Mouse (Mus musculus) heart, adult 2 months (tissue): Measurements from ENCODE around the gene Ryr1.

Source experiments
- CTCF ChIP-seq: fragments of 200-600 bp; IDR thresholded peaks from 2 replicates; pipeline ENCODE4 v1.8.1; 2022; ENCODE audit warnings: antibody characterized with exemption, mild to moderate bottlenecking, moderate library complexity
- POLR2A ChIP-seq: fragments of 200-500 bp; IDR thresholded peaks from 2 replicates; pipeline ENCODE4 v1.6.1; 2011; ENCODE audit warnings: mild to moderate bottlenecking, low read depth, low read length, control low read depth; ENCODE audit not compliant: insufficient read depth

DNA sequence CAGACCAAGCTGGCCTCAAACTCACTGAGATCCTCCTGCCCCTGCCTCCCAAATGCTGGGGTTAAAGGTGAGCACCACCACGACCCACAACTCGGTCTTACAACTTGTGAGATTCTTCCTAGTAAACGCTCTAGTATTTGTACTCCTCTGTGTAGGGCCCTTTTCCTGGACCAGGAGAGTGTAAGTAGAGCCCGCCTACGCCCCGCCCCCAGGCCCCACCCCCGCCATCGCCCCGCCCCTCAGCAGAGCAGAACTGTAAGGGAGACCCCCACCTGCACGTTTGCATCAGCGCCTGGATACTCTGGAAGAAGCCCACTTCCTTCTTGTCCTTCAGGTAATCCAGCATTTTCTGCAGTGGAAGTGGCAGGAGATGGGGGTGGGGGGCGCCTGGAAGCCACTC, 78.4 kb downstream of the Ryr1 start:
- TF ChIP-seq CTCF (no peak), POLR2A (no peak)
